Comparison of ENCODE assay signal across 16 mouse cellular contexts in genomic region chr6:16646269-16646668, GRCm38 (mm10).
"Had no signal": no experiment of that assay in that cellular context is flagged by ENCODE, and none has a peak within 500 bp of the region (broad histone marks: within the 10 kb centered on the region; RNA-seq: fewer than 3 reads in every experiment).

No protein-coding gene starts in this region.

- H3K4me3 ChIP-seq: neural tube, embryonic 13.5 days; neural tube, embryonic 15.5 days; stomach, embryonic 15.5 days had no signal

- DNase-seq: retina, postnatal 1 day; right cerebral cortex, adult 18-20 months; right cerebral cortex, postnatal 14 days; right cerebral cortex, postnatal 25 days; right cerebral cortex, postnatal 4 days; spleen, adult 18-20 months; thymus, adult 18-20 months; thymus, adult 2 months; thymus, postnatal 14 days; thymus, postnatal 25 days; thymus, postnatal 36 days; thymus, postnatal 4 days had no signal

- H3K9me3 ChIP-seq: neural tube, embryonic 13.5 days; neural tube, embryonic 15.5 days; stomach, embryonic 15.5 days had no signal

- H3K9ac ChIP-seq: neural tube, embryonic 13.5 days; neural tube, embryonic 15.5 days; stomach, embryonic 15.5 days had no signal

- H3K27ac ChIP-seq: neural tube, embryonic 13.5 days; neural tube, embryonic 15.5 days; stomach, embryonic 15.5 days; stomach, postnatal 0 days had no signal

- H3K4me1 ChIP-seq: neural tube, embryonic 13.5 days; neural tube, embryonic 15.5 days; stomach, embryonic 15.5 days had no signal

- H3K27me3 ChIP-seq: neural tube, embryonic 13.5 days; neural tube, embryonic 15.5 days; stomach, embryonic 15.5 days had no signal

- H3K36me3 ChIP-seq: neural tube, embryonic 13.5 days; neural tube, embryonic 15.5 days; stomach, embryonic 15.5 days had no signal

- H3K4me2 ChIP-seq: neural tube, embryonic 13.5 days; neural tube, embryonic 15.5 days; stomach, embryonic 15.5 days had no signal
